Mouse (Mus musculus): ENCODE data around the gene Gm13305. TPM values are rescaled to one million over a fixed set of nuclear protein-coding genes. Genes with fewer than 3 reads are reported as not detected.
"Not testable (repeated sequence)": the region's sequence is repeated elsewhere in the genome, so short reads cannot be mapped to it uniquely, and the experiment has no call there.

Gene Gm13305
- polyA plus RNA-seq (2012; rRNA removed) = 0.67 and 0.75 TPM in 2 replicates

DNA sequence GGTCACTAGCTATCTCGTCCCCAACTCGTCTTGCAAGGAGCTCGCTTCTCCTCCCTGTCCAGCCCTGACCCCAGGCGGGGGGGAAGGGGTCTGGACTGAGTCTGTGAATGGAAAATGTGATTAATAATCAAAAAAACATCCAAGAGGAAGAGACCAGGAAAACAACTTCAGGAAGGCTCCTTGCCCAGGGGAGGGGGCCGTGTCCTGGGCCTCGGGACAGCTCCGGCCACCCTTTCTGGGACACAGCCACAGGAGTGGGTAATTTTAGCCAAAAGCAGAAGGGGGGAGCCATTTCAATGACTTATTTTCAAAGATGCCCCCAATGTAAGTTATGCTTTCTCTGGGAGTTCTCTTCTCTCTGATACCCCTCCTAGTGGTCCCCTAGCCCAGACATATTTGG is at the start of gene Gm13305:
Gene Gm13305, minus strand, starts transcription at position 101 of the 400 bp plus-strand sequence.
- DNase-seq (ENCODE audit: low spot score) = not testable (repeated sequence)

DNA sequence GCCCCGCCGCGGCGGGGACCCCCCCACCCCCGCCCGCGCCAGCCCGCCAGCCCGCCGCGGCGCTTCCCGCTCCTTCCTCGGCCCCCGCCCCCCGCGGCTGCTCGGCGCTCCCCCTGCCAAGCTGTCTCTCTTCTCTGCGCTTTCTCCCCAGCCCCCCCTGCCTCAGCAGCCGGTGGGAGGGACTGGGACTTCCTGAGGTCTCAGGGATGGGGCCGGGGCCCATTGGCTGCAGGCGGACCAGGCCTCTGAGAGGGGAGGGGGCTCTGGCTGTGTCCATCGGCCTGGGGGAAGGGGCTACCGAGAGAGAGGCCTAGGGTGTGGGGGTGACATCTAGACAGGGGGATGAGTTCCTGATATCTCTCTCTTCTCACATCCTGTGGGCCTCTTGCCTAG is 16.6 kb upstream of the Gm13305 start:
- not testable (repeated sequence) for DNase-seq (ENCODE audit: low spot score)

DNA sequence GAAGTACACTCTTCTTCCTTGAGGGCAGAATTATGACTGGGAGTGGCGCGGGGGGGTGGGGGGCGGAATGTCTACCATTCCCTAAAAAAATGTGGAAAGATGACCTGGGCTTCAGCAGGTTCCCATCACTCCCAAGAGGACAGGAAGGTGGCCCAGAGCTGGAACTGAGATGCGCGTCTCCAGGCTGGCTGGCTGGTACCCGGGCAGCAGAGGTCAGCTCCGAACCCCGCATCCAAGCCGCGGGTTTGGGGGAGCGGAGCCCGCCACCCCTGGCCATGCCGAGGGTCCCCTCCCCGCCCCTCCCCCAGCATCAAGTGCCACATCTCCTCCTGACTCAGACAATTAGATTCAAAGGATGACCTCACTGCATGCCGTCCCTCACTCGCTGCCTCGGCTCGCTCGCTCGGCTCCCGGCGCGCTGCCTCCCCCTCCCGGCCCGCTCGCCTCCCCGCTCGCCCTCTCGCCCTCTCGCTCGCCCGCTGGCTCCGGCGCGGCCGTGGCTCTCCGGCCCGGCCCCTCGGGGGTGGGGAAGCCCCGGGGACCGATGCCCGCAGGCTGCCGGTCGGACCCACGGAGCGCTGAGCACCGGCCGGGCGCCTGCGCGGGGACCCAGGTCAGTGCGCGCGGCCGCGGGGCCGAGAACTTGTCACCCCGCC is 16.0 kb upstream of the Gm13305 start:
- not testable (repeated sequence) for DNase-seq (ENCODE audit: low spot score)

DNA sequence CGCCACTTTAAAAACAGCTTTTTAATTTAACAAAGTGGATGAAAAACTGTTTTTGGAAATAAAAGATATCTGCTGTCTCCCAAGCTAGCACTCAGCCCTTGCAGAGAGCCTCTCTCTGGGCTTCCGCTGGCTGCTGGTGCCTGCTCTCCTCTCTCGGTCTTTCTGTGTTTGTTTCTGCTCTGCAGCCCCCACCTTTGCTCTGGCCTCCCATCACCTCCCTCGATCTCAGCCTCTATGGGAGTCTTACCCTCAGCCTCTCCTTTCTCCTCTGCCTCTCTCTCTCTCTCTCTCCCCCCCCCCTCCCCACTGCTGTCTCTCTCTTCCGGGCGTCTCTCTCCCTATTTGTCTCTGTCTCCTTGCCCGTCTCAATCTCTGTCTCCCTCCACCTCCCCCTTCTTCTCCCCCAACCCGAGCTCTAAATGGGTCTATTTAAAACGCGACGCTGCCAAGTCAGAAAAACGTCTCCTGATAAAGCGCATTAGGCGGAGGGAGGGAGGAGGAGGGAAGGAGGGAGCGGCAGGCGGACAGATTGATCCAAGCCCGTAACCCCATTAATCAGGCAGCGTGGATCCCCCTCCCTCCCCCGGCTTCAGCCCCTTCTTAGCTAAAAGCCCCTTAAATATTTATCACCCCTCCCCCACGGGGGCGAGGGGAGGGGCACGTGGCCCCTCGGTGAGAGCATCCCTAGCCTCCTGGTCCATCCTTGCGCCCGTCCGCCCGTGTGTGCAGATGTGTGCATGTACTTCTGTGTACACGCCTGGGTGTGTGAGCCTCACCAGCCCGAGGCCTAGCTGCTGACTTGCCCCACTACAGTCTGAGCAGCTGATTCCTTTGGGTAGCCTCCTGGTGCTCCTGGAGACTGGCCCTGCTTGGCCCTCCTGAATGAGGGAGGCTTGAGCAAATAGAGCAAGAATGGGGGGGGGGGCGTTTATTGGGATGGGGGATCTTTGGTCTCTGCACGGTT is 15.1 kb upstream of the Gm13305 start:
- not testable (repeated sequence) for DNase-seq (ENCODE audit: low spot score)

DNA sequence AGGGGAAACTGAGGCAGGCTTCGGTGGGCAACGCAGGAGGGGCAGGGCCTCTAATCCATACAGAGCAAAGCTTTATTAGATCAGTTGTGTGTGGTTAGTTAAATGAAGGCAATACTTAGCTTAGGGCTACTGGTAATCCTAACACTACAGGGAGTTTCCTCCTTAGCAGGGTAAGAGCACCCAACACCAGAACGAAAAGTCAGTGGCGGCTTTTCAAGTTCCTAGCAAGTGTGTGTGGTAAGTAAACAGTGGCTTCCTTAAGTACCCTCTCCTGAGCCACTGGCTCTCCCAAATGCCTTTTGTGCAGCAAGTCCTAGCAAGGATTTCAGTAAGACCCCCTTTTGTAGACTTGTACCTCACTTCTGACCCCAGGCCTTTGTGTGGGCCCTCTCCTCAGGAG is 9.8 kb upstream of the Gm13305 start:
- DNase-seq (ENCODE audit: low spot score) = not testable (repeated sequence)

DNA sequence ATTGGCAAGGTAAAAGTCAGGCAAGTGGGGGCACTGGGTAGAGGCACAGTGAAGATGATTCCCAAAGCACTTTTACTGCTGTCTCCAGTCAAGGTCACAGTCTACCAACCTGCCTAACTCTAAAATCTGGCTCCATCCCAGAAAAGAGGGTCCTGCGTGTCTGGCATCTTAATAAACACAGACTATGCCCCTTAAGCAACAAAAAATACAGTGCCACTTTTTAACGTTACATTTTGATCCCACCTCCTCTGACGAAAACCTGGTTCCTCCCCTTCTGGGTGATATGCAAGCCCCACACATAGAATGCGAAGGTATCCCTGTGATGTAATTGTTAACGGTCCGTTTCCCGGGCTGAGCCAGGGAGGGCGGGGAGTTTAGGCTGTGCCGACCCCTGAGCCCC is 15.3 kb downstream of the Gm13305 start, which contains the start of gene Gm13306:
Gene Gm13306, plus strand, starts transcription at position 301 of the 400 bp plus-strand sequence.
- DNase-seq (ENCODE audit: low spot score) = not testable (repeated sequence)

DNA sequence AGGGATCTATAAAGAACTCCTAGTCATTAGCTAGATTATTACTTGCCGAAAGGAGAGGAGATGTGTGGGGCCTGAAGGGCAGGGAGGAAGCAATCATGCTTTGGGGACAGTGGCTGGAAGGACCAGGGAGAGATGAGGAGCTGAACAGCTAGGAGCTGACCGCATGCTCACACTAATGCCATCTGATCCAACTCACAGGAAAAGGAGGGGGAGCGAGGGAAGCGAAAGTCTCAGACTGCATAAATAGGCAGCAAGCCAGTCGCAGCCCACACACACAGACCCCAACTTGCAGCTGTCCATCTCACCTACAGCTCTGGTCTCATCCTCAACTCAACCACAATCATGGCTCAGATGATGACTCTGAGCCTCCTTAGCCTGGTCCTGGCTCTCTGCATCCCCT is 53.9 kb downstream of the Gm13305 start, which contains the start of gene Gm13304:
Gene Gm13304, plus strand, starts transcription at position 301 of the 400 bp plus-strand sequence.
- DNase-seq (ENCODE audit: low spot score) = not testable (repeated sequence)

Other genes starting within 250 kb of the Gm13305 start
- 2.1 and 3.3 TPM in 2 replicates for gene Gm20878, start 227.0 kb downstream of the Gm13305 start, polyA plus RNA-seq (2012; rRNA removed)
- 0.60 and 0.65 TPM in 2 replicates for gene Fam205a4, start 202.5 kb downstream of the Gm13305 start, polyA plus RNA-seq (2012; rRNA removed)
- gene Gm21093, start 133.9 kb downstream of the Gm13305 start, polyA plus RNA-seq (2012; rRNA removed) = 0.07 and 0.15 TPM in 2 replicates
- not detected in 2 replicates for gene Gm3893, start 77.4 kb downstream of the Gm13305 start, polyA plus RNA-seq (2012; rRNA removed)
- not detected in 2 replicates for gene Gm13304, start 53.8 kb downstream of the Gm13305 start, polyA plus RNA-seq (2012; rRNA removed)
- 0.55 and 0.56 TPM in 2 replicates for gene Gm13306, start 15.2 kb downstream of the Gm13305 start, polyA plus RNA-seq (2012; rRNA removed)
- gene Gm10600, start 72.0 kb upstream of the Gm13305 start, polyA plus RNA-seq (2012; rRNA removed) = not detected in 2 replicates
- not detected in 2 replicates for gene Ccl21b, start 87.2 kb upstream of the Gm13305 start, polyA plus RNA-seq (2012; rRNA removed)
- not detected in 2 replicates for gene Gm21953, start 125.7 kb upstream of the Gm13305 start, polyA plus RNA-seq (2012; rRNA removed)
- gene Fam205a3, start 149.7 kb upstream of the Gm13305 start, polyA plus RNA-seq (2012; rRNA removed) = 0.03 TPM in 1 of 2 replicates, not detected in the other